Mouse (Mus musculus) megakaryocyte, adult 5-6 weeks (primary cell): Measurements from ENCODE around the gene Slc12a3. TPM values are rescaled to one million over a fixed set of nuclear protein-coding genes. Genes with fewer than 3 reads are reported as not detected.

ENCODE experiments used
- ATAC-seq: 2 replicates; pipeline ENCODE4 v1.8.0; 2016; ENCODE audit warnings: mild to moderate bottlenecking, inconsistent platforms; ENCODE audit not compliant: poor library complexity, severe bottlenecking
- total RNA-seq, 2 experiments: library from RNA; stranded (forward) in 1 of 2; stranded (reverse) in 1 of 2; fragments of 153-499, 151-499 nt in 1 of 2; fragments of 221-1000, 200-1000 nt in 1 of 2; gene quantifications; 2 replicates each; pipeline versions ENCODE4 v1.2.3 to v1.2.4; 2015 to 2017

The Slc12a3 gene
- total RNA-seq, 2 experiments from 2014 or later, result 0.25 TPM; not detected in 1

- ATAC-seq, result no peak
Observed at GRCm38 (mm10) chr8:94326016-94326415, 3.0 kb upstream of the Slc12a3 start.

- peak; percentile 55 for ATAC-seq
Observed at GRCm38 (mm10) chr8:94330733-94331132, 1.7 kb downstream of the Slc12a3 start.

GRCm38 (mm10) chr8:94333345-94333744 is 4.3 kb downstream of the Slc12a3 start:
- no peak for ATAC-seq

GRCm38 (mm10) chr8:94337559-94337958 is 8.6 kb downstream of the Slc12a3 start:
- ATAC-seq, result no peak

- peak; percentile 67 for ATAC-seq
Observed at GRCm38 (mm10) chr8:94340796-94341195, 11.8 kb downstream of the Slc12a3 start.

GRCm38 (mm10) chr8:94342691-94343090 is 13.7 kb downstream of the Slc12a3 start:
- no peak for ATAC-seq

GRCm38 (mm10) chr8:94343290-94343689 is 14.3 kb downstream of the Slc12a3 start:
- ATAC-seq, result peak; percentile 68

GRCm38 (mm10) chr8:94343778-94344320 is 14.8 kb downstream of the Slc12a3 start:
- no peak for ATAC-seq

- no peak for ATAC-seq
Observed at GRCm38 (mm10) chr8:94345657-94346056, 16.7 kb downstream of the Slc12a3 start.

- no peak for ATAC-seq
Observed at GRCm38 (mm10) chr8:94346264-94346663, 17.3 kb downstream of the Slc12a3 start.

GRCm38 (mm10) chr8:94348425-94348824 is 19.4 kb downstream of the Slc12a3 start:
- ATAC-seq, result no peak

GRCm38 (mm10) chr8:94354069-94354531 is 25.1 kb downstream of the Slc12a3 start:
- ATAC-seq, result peak; percentile 51

GRCm38 (mm10) chr8:94354571-94354970 is 25.6 kb downstream of the Slc12a3 start:
- peak; percentile 91 for ATAC-seq

GRCm38 (mm10) chr8:94357220-94357619 is 28.2 kb downstream of the Slc12a3 start:
- no peak for ATAC-seq

GRCm38 (mm10) chr8:94358541-94358940 is 29.5 kb downstream of the Slc12a3 start:
- ATAC-seq, result no peak

- no peak for ATAC-seq
Observed at GRCm38 (mm10) chr8:94361774-94362431, 32.9 kb downstream of the Slc12a3 start.

- ATAC-seq, result no peak
Observed at GRCm38 (mm10) chr8:94362607-94363239, 33.7 kb downstream of the Slc12a3 start.

GRCm38 (mm10) chr8:94363288-94363688 is 34.3 kb downstream of the Slc12a3 start:
- ATAC-seq, result peak; percentile 78

GRCm38 (mm10) chr8:94363906-94364305 is 34.9 kb downstream of the Slc12a3 start:
- no peak for ATAC-seq

- no peak for ATAC-seq
Observed at GRCm38 (mm10) chr8:94364686-94365312, 35.8 kb downstream of the Slc12a3 start.

GRCm38 (mm10) chr8:94365410-94365981 is 36.5 kb downstream of the Slc12a3 start:
- ATAC-seq, result peak; percentile 85
